Mouse (Mus musculus): ENCODE results near the gene Phactr3.

GRCm38 (mm10) chr2:178184862-178185261 lies 66.1 kb downstream of the Phactr3 start:
- TF ChIP-seq CTCF (IDR thresholded peaks at IDR 0.05) (no peak), POLR2A (IDR thresholded peaks at IDR 0.05; ENCODE audit: insufficient read depth, low read depth, low read length) (no peak), EP300 (IDR thresholded peaks at IDR 0.05; ENCODE audit: insufficient read depth, low read depth, low read length) (no peak)

Data from heart, adult 2 months (tissue).